Mouse (Mus musculus) MEL (cell line): ENCODE data around the gene Gm10778.

Source experiments
- BHLHE40 ChIP-seq: IDR thresholded peaks from 2 replicates; pipeline ENCODE4 v1.6.1; 2012; ENCODE audit warnings: low read depth, mild to moderate bottlenecking, inconsistent platforms, low read length, improper control_type of control experiment, borderline replicate concordance
- CHD1 ChIP-seq: IDR thresholded peaks from 2 replicates; pipeline ENCODE4 v1.6.1; 2012; ENCODE audit warnings: low read depth, mild to moderate bottlenecking, inconsistent platforms, low read length, improper control_type of control experiment
- CTCF ChIP-seq, 3 experiments: IDR thresholded peaks in 2 of 3; conservative IDR thresholded peaks in 1 of 3; 2 replicates each; pipeline ENCODE4 v1.5.1; 2011 to 2012; ENCODE audit warnings: low read length in 3 of 3, low read depth in 2 of 3, mild to moderate bottlenecking in 2 of 3, improper control_type of control experiment in 1 of 3, inconsistent platforms in 1 of 3, mixed read lengths in 1 of 3, moderate library complexity in 1 of 3; ENCODE audit not compliant: control insufficient read depth in 1 of 3, insufficient read depth in 1 of 3, poor library complexity in 1 of 3, severe bottlenecking in 1 of 3
- ELF1 ChIP-seq: IDR thresholded peaks from 2 replicates; pipeline ENCODE4 v1.6.1; 2014; ENCODE audit warnings: low read depth, mild to moderate bottlenecking, inconsistent platforms, low read length, improper control_type of control experiment, moderate library complexity
- KAT2A ChIP-seq: conservative IDR thresholded peaks from 2 replicates; pipeline ENCODE4 v1.6.1; 2012; ENCODE audit warnings: low read depth, low read length, improper control_type of control experiment, inconsistent platforms
- MAFK ChIP-seq: IDR thresholded peaks from 2 replicates; pipeline ENCODE4 v1.6.1; 2011; ENCODE audit warnings: low read depth, mild to moderate bottlenecking, low read length, improper control_type of control experiment, borderline replicate concordance
- MAX ChIP-seq: IDR thresholded peaks from 2 replicates; pipeline ENCODE4 v1.6.1; 2011; ENCODE audit warnings: low read length, improper control_type of control experiment
- MAZ ChIP-seq: IDR thresholded peaks from 2 replicates; pipeline ENCODE4 v1.6.1; 2012; ENCODE audit warnings: low read depth, mild to moderate bottlenecking, inconsistent platforms, low read length, improper control_type of control experiment
- NELFE ChIP-seq: IDR thresholded peaks from 2 replicates; pipeline ENCODE4 v1.6.1; 2011; ENCODE audit warnings: low read depth, low read length, improper control_type of control experiment
- POLR2A ChIP-seq, 2 experiments: IDR thresholded peaks; 2 replicates each; pipeline ENCODE4 v1.6.1; 2011 to 2012; ENCODE audit warnings: low read length in 2 of 2, mild to moderate bottlenecking in 2 of 2, control low read depth in 1 of 2, improper control_type of control experiment in 1 of 2, low read depth in 1 of 2, moderate library complexity in 1 of 2; ENCODE audit not compliant: control insufficient read depth in 1 of 2, insufficient read depth in 1 of 2, poor library complexity in 1 of 2
- TCF12 ChIP-seq: IDR thresholded peaks from 2 replicates; pipeline ENCODE4 v1.6.1; 2014; ENCODE audit warnings: low read depth, mild to moderate bottlenecking, inconsistent platforms, low read length, improper control_type of control experiment, moderate library complexity
- USF1 ChIP-seq: IDR thresholded peaks from 2 replicates; pipeline ENCODE4 v1.6.1; 2014; ENCODE audit warnings: low read depth, mild to moderate bottlenecking, inconsistent platforms, low read length, improper control_type of control experiment, moderate library complexity
- ZC3H11A ChIP-seq: IDR thresholded peaks from 2 replicates; pipeline ENCODE4 v1.6.1; 2012; ENCODE audit warnings: low read depth, mild to moderate bottlenecking, inconsistent platforms, low read length, improper control_type of control experiment

GRCm38 (mm10) chr10:81620786-81621185, 28.1 kb upstream of the Gm10778 start:
- no peak for TF ChIP-seq ZC3H11A
- TF ChIP-seq MAZ: no peak
- no peak for TF ChIP-seq CTCF (IDR thresholded peaks at IDR 0.05 in 2 of 3, conservative IDR thresholded peaks at IDR 0.05 in 1 of 3; ENCODE audit: control insufficient read depth in 1 of 3, insufficient read depth in 1 of 3, low read depth in 2 of 3, low read length in 3 of 3, poor library complexity in 1 of 3, severe bottlenecking in 1 of 3)
- no peak for TF ChIP-seq POLR2A (IDR thresholded peaks at IDR 0.05; ENCODE audit: control insufficient read depth in 1 of 2, insufficient read depth in 1 of 2, low read depth in 1 of 2, low read length in 2 of 2, poor library complexity in 1 of 2)
- TF ChIP-seq NELFE: no peak
- TF ChIP-seq MAFK: no peak
- TF ChIP-seq BHLHE40: no peak
- no peak for TF ChIP-seq CHD1
- no peak for TF ChIP-seq MAX
- no peak for TF ChIP-seq KAT2A
- no peak for TF ChIP-seq ELF1
- no peak for TF ChIP-seq TCF12
- TF ChIP-seq USF1: no peak
